Mouse (Mus musculus): Measurements from ENCODE around the gene Zfp954.
"Not testable (repeated sequence)": the region's sequence is repeated elsewhere in the genome, so short reads cannot be mapped to it uniquely, and the experiment has no call there.

Gene Zfp954

DNA sequence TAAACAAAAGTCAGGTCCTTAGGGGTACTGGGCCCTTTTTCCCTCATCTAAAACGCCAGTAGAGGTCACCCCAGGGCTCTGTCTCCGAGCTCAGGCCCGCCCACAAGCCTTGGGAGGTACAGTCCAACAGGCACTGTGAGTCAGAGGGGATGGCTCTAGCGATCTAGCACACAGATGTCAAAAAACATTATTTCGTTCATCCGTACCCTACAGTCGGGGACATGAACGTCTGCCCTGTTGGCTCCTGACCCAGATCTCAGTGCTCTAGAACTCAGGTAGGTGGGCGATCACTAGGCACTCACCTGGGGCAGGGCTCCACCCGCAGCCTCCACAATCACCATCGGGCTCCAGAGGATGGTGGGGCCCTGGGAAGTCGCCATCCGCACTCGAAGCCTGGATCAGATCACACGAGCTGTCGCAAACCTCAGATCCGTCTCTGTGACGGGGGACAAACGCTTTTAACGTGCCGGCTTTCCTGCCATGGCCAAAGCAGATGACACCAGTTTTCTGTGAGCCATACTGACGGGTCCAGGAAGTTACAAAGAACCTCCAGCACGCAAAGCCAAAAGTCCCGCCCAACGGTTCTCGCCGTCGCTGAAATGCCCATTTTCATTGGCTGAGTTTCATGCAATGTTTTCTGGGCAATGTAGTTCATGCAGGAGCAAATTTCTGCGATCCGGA lies at the start of gene Zfp954:
Gene Zfp954, minus strand, starts transcription at position 568 of the 681 bp plus-strand sequence.
- peak; percentile 59 to 78 for DNase-seq (ENCODE audit: low spot score in 2 of 2)

DNA sequence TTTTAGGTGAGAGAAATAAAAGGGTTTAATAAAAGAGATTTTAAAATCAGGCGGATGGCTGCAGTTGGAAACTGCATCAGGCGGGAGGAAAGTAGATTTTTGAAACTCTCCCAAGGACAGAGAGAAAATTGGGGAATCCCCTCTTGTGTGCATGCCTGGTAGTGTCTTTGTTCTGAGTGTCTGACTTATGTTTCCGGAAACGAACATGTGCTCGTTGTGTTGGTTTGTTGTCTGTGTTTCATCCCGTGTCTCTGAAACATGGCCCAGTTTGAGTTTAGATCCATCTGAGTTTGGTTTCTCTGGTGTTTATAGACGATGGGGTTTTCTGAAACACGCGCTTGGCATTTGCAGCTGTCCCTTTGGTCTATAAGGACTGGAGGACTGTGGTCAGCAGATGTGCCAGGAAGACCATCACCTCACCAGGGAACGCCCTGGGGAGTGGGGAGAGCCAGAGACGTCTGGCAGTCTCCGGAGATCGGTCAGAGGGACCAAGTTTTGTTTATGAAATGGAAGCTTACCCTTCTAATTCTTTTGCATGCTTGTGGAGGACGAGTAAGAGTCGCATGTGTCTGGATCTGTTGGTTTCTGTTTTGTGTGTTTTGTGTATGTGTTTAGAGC lies 24.8 kb upstream of the Zfp954 start:
- no peak for DNase-seq (ENCODE audit: low spot score in 2 of 2)

DNA sequence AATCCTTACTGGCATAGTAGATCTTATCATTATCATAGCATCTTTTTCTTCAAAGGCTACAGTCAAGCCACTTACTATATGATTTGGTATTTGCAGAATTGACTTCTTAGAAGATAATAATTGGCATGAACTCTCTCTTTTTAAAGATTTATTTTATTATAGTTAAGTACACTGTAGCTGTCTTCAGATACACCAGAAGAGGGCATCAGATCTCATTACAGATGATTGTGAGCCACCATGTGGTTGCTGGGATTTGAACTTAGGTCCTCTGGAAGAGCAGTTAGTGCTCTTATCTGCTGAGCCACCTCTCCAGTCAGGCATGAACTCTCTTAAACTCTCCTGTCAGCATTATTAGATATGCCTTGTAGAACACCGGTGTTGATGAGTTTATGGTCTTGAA lies 22.9 kb upstream of the Zfp954 start:
- no peak for DNase-seq (ENCODE audit: low spot score in 2 of 2)

DNA sequence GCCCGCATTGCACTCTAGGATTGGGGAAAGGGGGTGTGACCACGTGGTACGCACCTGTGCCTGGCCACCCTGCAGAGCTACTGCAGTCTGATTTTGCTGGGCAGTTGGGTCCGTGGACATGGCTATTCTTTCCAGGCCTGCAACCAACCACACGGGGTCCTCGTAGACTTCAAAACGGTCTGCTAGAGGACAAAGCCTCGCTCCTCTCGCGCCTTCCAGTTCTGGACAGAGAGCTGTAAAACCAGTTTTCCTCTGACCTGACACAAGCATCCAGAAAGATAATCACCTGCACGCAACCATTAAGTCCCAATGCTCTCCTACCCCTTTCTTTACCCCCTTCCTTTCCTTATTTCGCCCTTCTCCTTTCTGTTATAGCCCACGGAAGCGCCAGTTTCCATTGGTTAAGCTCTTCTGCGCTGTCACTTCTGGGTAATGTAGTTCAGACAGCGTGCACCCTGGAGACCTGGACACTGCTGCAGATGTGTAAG lies 15.1 kb upstream of the Zfp954 start, which contains the start of gene Zfp773:
Gene Zfp773, minus strand, starts transcription at position 377 of the 488 bp plus-strand sequence.
- peak in 1 of 2 experiments; percentile 22 for DNase-seq (ENCODE audit: low spot score in 2 of 2)

DNA sequence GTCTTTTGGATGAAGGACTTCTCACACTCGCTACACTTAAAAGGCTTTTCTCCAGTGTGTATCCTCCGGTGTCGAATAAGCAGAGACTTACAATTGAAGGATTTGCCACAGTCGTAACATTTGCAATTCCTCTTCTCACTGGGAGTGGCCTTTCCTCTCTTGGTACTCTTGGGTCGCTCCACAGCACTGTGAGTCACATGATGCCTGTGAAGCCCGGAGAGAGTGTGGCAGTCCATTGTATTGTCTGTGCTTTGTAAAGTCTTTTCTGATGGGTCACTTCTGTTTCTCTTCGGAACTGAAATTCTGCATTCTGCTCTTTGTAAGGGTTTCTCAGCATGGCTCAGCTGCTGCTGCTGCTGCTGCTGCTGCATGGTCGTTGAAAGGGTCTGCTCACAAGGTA lies 11.5 kb upstream of the Zfp954 start:
- no peak for DNase-seq (ENCODE audit: low spot score in 2 of 2)

DNA sequence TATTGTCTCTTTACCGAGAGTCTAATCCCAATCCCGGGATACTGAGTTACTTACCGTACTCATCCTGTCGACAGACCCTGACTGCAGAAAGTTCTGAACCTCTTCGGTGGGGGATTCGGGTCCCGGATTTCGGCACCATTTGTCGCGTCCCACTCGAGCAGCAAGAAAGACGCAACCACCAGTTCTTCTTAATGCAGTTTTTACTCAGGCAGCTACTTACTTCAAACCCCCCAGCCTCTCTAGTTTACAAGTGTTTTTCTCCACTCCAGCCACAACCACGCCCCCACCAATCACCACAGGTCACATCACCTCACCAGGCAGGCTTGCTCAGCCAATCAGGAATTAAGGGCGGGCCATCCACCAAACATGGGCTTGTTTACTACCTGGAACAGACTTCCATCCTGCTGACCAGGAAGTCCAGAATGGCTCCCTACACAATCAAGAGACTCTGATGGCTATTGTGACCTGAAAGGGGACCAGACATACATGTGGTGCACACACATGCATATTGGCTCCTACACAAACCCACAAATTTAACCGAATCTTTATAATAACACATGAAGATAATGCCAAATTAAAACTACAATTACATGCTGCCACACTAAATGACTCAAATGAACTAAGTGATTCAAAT lies 9.3 kb upstream of the Zfp954 start:
- not testable (repeated sequence) for DNase-seq (ENCODE audit: low spot score in 2 of 2)

DNA sequence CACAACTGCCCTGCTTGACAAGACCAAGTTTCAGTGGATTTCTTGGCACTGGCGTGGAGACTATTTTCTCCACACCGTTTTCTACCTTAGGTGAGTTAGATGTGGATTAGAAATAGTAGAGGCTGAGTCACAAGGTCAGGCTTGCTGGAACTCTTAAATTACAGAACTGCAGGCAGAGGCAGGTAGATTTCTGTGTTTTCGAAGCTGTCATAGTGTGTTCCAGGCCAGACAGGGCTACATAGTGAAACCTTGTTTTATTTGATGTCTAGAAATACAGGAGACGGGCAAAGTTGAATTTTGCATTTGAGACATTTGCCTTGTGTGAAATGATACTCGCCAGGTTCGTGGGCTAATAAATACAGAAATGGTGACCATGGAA lies 303 bp upstream of the Zfp954 start:
- no peak for DNase-seq (ENCODE audit: low spot score in 2 of 2)

DNA sequence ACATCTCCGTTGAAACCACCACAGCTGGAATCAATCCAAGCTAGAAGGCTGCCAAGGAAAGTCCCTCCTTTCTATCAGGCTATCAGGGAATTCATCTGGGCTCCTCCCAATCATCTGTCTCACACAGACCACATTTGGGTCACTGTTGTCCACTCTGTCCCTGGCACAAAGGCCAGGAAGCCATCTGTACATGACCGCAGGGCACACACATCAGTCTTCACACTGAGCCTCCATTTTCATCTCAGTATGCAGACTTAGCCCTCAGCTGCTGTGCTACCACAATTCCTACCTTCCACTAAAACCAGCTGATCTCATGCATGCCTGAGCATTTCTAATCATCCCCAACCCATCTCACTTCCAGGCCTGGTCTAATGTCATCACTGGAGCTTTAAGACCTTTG lies 2.8 kb downstream of the Zfp954 start:
- DNase-seq (ENCODE audit: low spot score in 2 of 2) = no peak

DNA sequence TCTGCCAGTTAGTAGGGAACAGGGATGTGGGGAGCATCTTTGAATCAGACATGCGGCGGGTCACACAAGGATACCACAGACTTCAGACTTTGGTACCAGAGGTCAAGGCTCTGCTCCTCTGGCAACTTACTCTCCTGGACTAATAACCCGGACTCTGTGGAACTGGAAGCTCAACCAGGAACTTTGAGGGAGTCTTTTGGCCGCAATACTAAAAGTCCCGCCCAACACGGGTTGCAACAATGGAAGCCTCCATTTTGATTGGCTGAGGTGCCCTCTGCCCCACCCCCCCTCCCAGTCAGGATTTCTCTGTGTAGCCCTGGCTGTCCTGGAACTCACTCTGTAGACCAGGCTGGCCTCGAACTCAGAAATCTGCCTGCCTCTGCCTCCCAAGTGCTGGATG lies 12.8 kb downstream of the Zfp954 start:
- DNase-seq (ENCODE audit: low spot score in 2 of 2) = no peak
